Mouse (Mus musculus) heart, postnatal 4 days (tissue): ENCODE data around the gene Mybpc2. TPM values are rescaled to one million over a fixed set of nuclear protein-coding genes. Genes with fewer than 3 reads are reported as not detected.

Experiments
- DNase-seq: peaks from one replicate; pipeline ENCODE4 v3.0.0; 2021
- total RNA-seq, 2 experiments: library from RNA; stranded (reverse); gene quantifications; 2 replicates each; pipeline ENCODE4 v1.2.3; 2021

Gene Mybpc2
- total RNA-seq, 2 experiments from 2014 or later = 15.3 to 15.8 TPM

GRCm38 (mm10) chr7:44484109-44484508 is 40.3 kb downstream of the Mybpc2 start:
- DNase-seq = no peak

DNA sequence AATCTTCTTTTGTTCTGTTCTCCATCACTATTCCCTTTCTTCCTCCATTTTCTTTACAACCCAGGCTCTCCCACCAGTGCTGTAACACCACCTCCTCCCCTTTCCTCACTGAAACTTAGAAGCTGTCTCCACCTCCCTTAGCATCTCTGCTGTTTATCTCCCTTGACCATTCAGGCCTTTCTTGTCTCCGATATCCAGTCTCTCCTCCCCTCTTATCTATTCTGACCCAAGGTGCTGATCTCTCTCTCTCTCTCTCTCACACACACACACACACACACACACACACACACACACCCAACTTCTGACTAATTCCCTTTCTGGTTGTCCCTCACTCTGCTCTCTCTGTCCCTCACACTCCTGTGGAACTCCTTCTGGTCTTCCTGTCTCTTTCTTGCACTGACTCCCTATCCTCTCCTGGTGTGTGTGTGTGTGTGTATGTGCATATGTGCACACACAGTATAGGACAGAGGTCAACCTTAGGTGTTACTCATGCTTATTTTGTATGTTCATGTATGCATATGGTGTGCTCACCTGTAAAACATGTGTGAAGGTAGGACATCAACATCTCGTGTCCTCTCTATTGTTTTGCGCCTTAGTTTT is 41.5 kb downstream of the Mybpc2 start:
- no peak for DNase-seq

DNA sequence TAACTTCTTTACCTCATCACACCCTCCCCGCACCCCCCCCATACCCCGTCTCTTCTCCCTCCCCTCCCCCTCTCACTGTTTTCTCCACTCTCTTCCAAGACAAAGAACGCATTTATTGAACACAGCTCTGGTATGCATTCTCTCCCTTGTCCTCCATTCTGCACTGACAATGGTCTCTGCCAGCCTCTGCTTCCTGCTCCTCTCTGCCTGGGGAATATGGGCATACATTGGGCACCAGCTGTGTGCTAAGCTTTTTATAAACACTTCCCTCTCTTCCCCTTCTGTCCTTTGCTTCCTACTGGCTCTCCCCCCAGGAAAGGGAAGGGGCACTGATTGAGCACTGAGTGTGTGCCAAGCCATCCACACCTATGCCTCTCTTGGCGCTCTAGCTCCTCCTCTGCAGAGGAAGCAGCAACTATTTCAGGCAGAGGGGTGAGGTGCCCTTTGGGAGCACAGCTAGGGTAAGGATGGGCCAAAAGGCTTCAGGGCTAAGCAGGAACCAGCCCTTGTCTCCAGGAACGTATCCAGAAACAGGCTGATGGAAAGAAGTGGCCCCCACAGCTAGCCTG is 49.3 kb downstream of the Mybpc2 start:
- DNase-seq = no peak

- peak; percentile 88 for DNase-seq
Measured at GRCm38 (mm10) chr7:44474419-44474818, 50.0 kb downstream of the Mybpc2 start.

DNA sequence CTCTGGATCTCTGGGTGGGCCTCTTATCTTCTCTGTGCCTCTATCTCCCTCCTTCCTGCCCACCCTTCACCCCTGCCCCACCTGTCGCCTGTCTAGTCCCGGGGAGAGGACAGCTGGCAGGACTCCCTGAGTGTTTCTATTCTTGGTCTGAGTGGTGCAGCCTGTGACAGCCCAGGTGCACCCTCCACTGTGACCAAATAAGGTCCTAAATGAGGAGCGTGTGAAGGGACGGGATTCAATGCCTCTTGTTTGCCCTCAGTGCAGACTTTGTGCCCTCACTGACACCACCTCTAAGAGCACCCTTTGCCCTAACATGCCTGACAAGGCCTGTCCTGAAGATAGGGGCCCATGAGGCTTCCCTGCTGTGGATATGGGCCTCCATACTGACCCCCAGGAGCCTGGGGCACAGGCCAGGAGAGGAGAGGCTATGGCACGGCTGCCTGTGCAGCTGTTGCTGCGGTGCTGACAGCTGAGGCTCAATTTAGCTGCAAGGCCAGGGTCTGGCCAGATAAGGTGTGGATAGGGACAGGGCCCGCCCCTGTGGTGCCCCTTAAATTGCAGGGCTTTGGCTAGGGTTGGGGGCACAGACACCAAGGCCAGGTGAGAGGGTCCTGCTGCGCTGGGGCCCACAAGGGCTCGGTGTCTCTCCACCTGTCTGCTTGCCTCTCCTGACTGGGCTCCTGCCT is 51.4 kb downstream of the Mybpc2 start:
- DNase-seq = peak; percentile 84

GRCm38 (mm10) chr7:44472558-44472885 is 51.9 kb downstream of the Mybpc2 start:
- DNase-seq = no peak

- peak; percentile 80 for DNase-seq
Measured at GRCm38 (mm10) chr7:44471880-44472557, 52.4 kb downstream of the Mybpc2 start.

DNA sequence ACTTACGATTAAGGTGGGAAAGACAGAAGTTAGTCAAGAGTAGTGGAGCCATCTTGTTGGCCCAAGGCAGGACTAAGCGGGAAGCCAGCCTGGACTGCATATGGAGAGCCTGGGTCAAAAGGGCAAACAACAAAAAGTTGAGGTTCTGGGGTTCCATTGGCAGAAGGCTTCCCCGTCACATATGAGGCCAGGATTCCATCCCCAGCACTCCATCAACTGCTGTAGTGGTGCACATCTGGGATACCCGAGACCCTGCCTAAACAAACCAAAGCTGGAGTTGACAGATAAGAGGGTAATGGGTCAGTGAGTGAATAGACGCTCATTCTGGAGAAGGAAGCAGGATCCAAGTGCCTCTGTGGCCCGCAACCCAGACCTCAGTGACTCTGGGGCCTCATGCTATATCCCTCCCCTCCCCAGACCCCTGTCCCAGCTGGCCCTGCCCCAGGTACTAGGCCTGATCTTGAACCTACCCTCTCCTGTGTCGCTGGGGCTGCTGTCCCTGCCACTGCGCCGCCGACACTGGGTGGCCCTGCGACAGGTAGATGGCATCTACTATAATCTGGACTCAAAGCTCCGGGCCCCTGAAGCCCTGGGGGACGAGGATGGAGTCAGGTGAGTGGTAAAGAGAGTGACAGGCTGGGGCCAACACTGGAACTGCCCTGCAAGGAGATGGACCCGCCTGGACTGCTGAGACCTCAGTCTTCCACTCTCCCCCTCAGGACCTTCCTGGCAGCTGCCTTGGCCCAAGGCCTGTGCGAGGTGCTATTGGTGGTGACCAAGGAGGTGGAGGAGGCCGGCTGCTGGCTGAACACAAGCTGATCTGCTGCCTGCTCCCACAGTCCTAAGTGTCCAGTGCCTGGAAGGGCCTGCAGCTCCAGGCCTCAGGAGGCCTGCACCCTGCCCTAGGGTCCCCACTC is 53.5 kb downstream of the Mybpc2 start:
- DNase-seq = peak; percentile 37

GRCm38 (mm10) chr7:44469677-44470675 is 54.5 kb downstream of the Mybpc2 start:
- no peak for DNase-seq

- DNase-seq = no peak
Measured at GRCm38 (mm10) chr7:44468644-44469285, 55.7 kb downstream of the Mybpc2 start.

DNA sequence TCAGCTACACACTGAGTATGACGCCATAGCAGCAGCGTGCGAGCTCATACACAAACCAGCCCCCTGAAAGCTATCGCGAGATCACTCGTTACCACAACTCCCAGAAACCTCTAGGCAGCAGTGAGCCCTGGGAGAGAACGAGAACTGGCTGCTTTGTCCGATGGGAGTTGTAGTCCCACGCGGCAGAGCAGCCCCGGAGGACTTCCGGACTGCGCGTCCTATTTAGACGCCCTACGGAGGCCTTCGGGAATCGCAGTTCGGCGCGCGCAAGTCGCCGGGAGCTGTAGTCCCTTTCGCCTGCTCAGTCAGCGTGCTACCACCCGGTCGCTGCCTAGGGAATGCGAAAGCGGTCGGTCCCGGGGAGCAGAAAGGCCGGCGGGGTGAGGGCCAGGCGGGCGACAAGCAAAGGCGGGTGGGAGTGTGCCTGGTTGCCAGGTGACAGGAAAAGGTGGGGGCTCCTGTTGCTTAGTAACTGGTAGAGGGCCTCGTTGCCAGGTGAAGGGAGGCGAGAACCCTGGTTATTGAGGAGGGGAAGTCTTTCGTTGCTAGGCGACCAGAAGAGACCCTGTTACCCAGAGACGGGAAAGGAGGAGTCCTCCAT is 56.5 kb downstream of the Mybpc2 start, which contains the start of gene Josd2:
TSS of gene Josd2 (plus strand) at position 170 of the 601 bp plus-strand sequence.
- DNase-seq = peak; percentile 93

DNA sequence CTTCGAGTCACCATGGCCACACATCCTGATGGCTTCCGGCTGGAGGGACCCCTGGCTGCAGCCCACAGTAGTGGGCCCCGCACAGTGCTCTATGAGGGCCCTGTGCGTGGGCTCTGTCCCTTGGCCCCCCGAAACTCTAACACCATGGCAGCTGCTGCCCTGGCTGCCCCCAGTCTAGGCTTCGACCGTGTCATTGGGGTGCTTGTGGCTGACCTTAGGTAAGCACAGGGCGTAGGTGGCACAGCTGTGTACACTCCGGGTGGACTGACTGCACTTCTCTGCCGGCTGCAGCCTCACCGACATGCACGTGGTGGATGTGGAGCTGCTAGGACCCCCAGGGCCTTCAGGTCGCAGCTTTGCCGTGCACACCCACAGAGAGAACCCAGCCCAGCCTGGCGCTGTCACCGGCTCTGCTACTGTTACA is 57.6 kb downstream of the Mybpc2 start:
- no peak for DNase-seq

- DNase-seq = no peak
Measured at GRCm38 (mm10) chr7:44466006-44466887, 58.2 kb downstream of the Mybpc2 start.

DNA sequence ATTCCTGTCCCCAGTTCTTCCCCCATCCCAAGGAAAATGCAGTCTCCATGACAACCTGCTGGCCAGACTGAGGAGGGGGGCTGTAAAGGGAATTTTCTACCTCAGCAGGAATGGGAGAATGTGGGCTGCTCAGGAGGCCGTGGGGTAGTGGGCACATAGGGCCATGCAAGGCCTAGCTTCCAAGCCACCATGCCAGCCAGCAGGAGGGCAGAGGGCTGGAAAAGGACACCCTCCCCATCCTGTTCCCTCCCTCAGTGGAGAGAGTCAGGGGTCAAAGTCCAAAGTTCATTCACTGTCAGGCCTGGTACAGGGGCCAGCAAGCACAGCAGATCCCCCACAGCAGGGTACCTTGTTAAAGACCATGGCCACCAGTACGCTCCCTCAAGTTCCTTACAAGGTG is 59.3 kb downstream of the Mybpc2 start, which contains the start of gene Aspdh:
TSS of gene Aspdh (plus strand) at position 281 of the 400 bp plus-strand sequence.
- DNase-seq = no peak

DNA sequence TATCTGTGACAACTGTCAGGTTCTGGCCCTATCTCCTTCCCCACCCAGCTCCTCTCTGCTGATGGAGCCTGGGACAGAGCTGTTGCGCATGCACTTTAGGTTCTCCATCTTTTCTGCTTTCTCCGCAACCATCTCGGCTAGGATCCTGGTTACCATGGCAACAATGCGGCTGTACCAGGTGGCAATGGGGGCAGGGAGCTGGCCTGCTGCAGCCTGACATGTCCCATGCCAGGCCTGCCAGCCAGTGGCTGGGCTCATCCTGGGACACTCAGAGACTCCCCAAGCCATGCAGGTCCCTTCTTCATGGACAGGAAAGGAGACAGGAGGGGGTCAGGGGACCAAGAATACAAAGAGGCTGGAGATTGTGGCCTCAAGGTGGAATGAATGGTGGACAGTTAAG is 59.9 kb downstream of the Mybpc2 start:
- no peak for DNase-seq

DNA sequence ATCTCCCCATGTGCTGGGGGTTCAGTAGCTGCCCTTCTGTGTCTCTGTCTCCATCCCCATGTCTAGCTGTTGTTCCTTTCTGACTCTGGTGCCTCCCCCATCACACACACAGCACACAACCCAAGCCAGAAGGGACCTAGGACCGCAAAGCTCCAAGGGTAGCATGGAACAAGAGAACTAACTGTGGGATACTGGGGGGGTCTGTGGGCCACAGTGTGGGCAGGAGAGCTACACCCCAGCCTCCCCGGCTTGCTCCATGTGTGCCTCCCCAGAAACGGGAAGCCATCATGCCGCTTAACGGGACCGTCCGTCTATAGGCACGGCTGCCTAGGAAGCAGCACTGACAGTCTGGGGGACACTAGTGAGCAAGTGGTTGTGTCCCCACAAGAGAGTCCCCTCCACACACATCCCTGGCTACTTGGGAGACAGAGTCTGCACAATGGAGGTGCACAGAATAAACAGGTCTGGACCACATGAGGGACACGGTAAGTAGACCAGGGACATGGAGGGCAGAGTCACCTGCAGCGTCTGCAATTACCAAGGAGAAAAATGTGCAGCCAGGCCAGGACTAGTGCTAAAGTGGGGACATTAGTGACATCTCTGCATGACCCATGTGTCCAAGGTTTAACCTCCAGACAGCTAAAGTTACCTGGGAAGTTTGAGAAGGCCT is 60.8 kb downstream of the Mybpc2 start:
- no peak for DNase-seq

- no peak for DNase-seq
Measured at GRCm38 (mm10) chr7:44463056-44463425, 61.4 kb downstream of the Mybpc2 start.
